Mouse (Mus musculus) midbrain, postnatal 0 days (tissue): Measurements from ENCODE around the gene Dpep1. TPM values are rescaled to one million over a fixed set of nuclear protein-coding genes. Genes with fewer than 3 reads are reported as not detected.

Source experiments
- ATAC-seq: fragments of 200-750 bp; cut with Nextera tagmentation; 2 replicates; pipeline ENCODE4 v1.8.0; 2017; ENCODE audit warnings: moderate number of reproducible peaks, mild to moderate bottlenecking, moderate TSS enrichment, moderate library complexity; ENCODE audit not compliant: low FRiP score
- DNase-seq: peaks from one replicate; pipeline ENCODE4 v3.0.0-alpha.2; 2015; ENCODE audit warnings: low spot score
- H3K27ac ChIP-seq: fragments of 300-500 bp; sonication (generic); 2 replicates; pipeline ENCODE4 v1.5.1; 2014; ENCODE audit warnings: low read depth, mild to moderate bottlenecking, low read length, mixed read lengths
- H3K27me3 ChIP-seq: fragments of 300-500 bp; sonication (generic); 2 replicates; pipeline ENCODE4 v1.6.1; 2014; ENCODE audit warnings: low read length, control low read depth, mixed read lengths; ENCODE audit not compliant: insufficient read depth
- H3K36me3 ChIP-seq: fragments of 300-500 bp; sonication (generic); 2 replicates; pipeline ENCODE4 v1.6.1; 2014; ENCODE audit warnings: low read length, control low read depth, mixed read lengths; ENCODE audit not compliant: insufficient read depth
- H3K4me1 ChIP-seq: fragments of 300-500 bp; sonication (generic); 2 replicates; pipeline ENCODE4 v1.6.1; 2014; ENCODE audit warnings: mild to moderate bottlenecking, control low read depth, antibody characterized with exemption, low read length, mixed read lengths; ENCODE audit not compliant: insufficient read depth
- H3K4me2 ChIP-seq: fragments of 300-500 bp; sonication (generic); 2 replicates; pipeline ENCODE4 v1.6.1; 2014; ENCODE audit warnings: low read depth, mild to moderate bottlenecking, low read length, mixed read lengths; ENCODE audit not compliant: poor library complexity, severe bottlenecking
- H3K4me3 ChIP-seq: fragments of 300-500 bp; sonication (generic); 2 replicates; pipeline ENCODE4 v1.5.1; 2014; ENCODE audit warnings: low read depth, mild to moderate bottlenecking, low read length, moderate library complexity
- H3K9ac ChIP-seq: fragments of 300-500 bp; sonication (generic); replicated peaks from 2 replicates; pipeline ENCODE4 v1.6.1; 2014; ENCODE audit warnings: mild to moderate bottlenecking, low read length, moderate library complexity, mixed read lengths; ENCODE audit not compliant: poor library complexity, severe bottlenecking
- H3K9me3 ChIP-seq: fragments of 300-500 bp; sonication (generic); 2 replicates; pipeline ENCODE4 v1.6.1; 2016; ENCODE audit warnings: low read length, control low read depth
- CTCF ChIP-seq: IDR thresholded peaks from 2 replicates; pipeline ENCODE4 v1.5.1; 2016; ENCODE audit warnings: antibody characterized with exemption, mild to moderate bottlenecking
- WGBS: fragments of 180-500 bp; shearing (Covaris S2); extraction: QIAGEN DNeasy Blood & Tissue Kit; methylation state at CpG from one replicate; pipeline ENCODE4 v1.1.7; 2014; 5-methylcytosine and 5-hydroxymethylcytosine counted together
- polyA plus RNA-seq: library from polyadenylated mRNA; unstranded; fragments of >200 nt; fragmentation: Nextera tagmentation; extraction: Ambion mirVana; gene quantifications from 2 replicates; pipeline ENCODE4 v1.2.1, GENCODE M21; 2015
- total RNA-seq: library from RNA; depleted of rRNA; stranded (reverse); fragments of >200 nt; gene quantifications from 2 replicates; pipeline ENCODE4 v1.2.3, GENCODE M21; 2014

The Dpep1 gene
- total and polyA plus RNA-seq, 2 experiments from 2014 or later = 0.11 to 0.60 TPM

DNA sequence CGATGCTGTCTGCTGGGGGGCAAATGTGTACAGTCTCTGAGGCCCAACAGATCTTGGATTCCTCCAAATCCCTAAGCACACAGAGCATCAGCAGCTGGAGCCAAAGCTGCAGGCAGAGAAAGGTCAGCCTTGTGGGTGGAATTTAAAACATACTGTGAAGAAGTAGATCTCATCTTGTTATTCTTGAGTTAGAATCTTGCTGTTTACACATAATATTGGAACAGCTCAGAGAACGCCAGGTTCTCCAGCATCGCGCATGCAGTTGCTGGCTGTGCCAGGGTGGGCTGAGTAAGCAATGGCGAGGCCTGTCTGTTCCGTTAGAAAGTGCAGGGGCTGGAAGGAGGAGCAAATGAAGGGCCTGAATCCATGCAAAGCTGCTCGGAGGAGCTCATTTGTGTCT, 39.7 kb upstream of the Dpep1 start:
- no peaks in the 10 kb centered on the region for H3K36me3 ChIP-seq
- H3K4me1 ChIP-seq = no peaks in the 10 kb centered on the region
- WGBS = 65% methylated on average over 7 of the region's 7 CpGs
- H3K9me3 ChIP-seq = no peaks in the 10 kb centered on the region
- no peak for DNase-seq
- no peaks in the 10 kb centered on the region for H3K27me3 ChIP-seq
- no peak overlapping the region for H3K9ac ChIP-seq
- no peak overlapping the region for H3K27ac ChIP-seq
- no peak overlapping the region for H3K4me2 ChIP-seq
- no peak overlapping the region for H3K4me3 ChIP-seq
- no peak for ATAC-seq
- TF ChIP-seq CTCF = no peak

DNA sequence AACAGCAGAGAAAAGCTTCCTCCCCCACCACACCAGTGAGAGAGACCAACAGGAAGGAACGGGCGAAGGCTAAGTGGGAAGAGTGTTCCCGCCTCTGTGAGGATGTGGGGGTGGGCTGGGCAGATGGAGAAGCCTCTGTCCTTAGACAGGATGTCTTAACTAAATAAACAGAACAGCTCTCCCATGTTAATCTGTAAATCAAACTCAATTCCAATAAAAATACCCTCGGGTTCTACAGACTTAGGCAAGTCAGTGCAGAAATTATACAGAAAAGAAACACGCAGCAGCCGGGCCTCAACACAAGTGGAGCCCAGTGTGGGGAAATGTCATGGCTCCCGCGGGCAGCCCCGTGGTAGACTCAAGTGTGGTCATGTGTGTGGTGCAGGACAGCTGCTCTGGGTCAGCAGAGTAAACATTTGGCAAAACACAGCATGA, 35.3 kb upstream of the Dpep1 start:
- Histone ChIP-seq H3K4me1 (no peaks in the 10 kb centered on the region), H3K4me2 (no peak overlapping the region), H3K4me3 (no peak overlapping the region), H3K9ac (no peak overlapping the region), H3K36me3 (no peaks in the 10 kb centered on the region), H3K9me3 (no peaks in the 10 kb centered on the region), H3K27me3 (no peaks in the 10 kb centered on the region), H3K27ac (no peak overlapping the region)
- ATAC-seq (no peak), DNase-seq (no peak)
- TF ChIP-seq CTCF = no peak
- WGBS = 75% methylated on average over 9 of the region's 9 CpGs

DNA sequence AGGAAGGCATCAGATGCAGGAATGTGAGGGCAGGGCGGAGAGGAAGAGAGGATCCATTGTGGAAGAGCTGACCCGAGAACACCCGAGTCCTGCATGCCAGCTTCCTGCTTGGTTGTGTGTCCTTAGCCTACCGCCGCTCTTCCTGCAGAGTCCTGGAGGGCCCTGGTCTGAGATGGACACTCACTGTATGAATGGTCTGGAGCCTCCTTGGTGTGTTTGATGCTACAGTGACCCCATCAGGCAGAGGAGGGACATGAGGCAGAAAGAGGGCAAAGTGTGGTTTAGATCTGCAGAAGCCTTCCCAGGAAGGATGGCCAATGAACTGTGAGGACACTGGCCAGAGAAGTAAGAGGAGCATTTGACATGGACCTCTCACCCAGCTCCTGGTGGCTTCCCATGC, 30.9 kb upstream of the Dpep1 start:
- no peak overlapping the region for H3K9ac ChIP-seq
- H3K9me3 ChIP-seq = no peaks in the 10 kb centered on the region
- peak; percentile 60 for TF ChIP-seq CTCF
- no peak overlapping the region for H3K4me3 ChIP-seq
- H3K27ac ChIP-seq = no peak overlapping the region
- WGBS = 83% methylated on average over 5 of the region's 5 CpGs
- DNase-seq = no peak
- H3K27me3 ChIP-seq = no peaks in the 10 kb centered on the region
- H3K4me1 ChIP-seq = no peaks in the 10 kb centered on the region
- no peak for ATAC-seq
- no peaks in the 10 kb centered on the region for H3K36me3 ChIP-seq
- H3K4me2 ChIP-seq = no peak overlapping the region

DNA sequence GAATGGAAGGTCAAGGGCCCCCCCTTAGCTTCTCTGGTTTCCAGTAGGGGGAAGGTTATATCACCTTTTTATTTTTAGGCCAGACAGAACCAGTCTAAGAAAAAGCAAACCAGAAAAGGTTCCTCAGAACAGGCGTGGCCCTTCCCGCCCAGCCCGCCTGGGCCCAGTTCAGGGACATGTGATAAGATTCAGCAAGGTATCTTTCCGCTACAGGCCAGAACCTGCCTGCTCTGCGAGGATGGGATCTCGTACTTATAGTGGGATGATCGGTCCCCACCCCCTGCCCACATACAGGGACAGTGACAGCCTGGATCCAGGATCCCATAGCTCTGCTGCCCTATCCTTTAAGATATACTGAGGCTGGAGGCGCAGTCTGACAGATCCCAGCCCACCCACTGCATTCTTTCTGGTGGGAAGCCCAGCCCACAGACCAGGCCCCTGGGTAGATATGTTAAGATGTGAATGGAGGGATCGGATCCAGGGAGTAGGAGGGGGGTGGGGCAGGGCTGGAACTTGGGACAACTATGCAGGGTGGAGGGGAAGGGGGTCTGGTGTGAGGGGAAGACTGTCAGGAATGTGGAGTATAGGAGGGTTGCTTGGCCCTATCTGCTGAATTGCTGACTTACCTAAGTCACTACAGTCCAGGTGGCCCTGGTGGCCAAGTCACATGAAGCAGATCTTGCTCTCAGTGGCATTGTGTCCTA, 29.8 kb upstream of the Dpep1 start:
- 79% methylated on average over 9 of the region's 9 CpGs for WGBS
- no peaks in the 10 kb centered on the region for H3K4me1 ChIP-seq
- no peak overlapping the region for H3K4me2 ChIP-seq
- H3K27me3 ChIP-seq = no peaks in the 10 kb centered on the region
- no peaks in the 10 kb centered on the region for H3K36me3 ChIP-seq
- DNase-seq (no peak), ATAC-seq (no peak)
- no peaks in the 10 kb centered on the region for H3K9me3 ChIP-seq
- no peak overlapping the region for H3K9ac ChIP-seq
- no peak for TF ChIP-seq CTCF
- H3K27ac ChIP-seq = no peak overlapping the region
- no peak overlapping the region for H3K4me3 ChIP-seq

DNA sequence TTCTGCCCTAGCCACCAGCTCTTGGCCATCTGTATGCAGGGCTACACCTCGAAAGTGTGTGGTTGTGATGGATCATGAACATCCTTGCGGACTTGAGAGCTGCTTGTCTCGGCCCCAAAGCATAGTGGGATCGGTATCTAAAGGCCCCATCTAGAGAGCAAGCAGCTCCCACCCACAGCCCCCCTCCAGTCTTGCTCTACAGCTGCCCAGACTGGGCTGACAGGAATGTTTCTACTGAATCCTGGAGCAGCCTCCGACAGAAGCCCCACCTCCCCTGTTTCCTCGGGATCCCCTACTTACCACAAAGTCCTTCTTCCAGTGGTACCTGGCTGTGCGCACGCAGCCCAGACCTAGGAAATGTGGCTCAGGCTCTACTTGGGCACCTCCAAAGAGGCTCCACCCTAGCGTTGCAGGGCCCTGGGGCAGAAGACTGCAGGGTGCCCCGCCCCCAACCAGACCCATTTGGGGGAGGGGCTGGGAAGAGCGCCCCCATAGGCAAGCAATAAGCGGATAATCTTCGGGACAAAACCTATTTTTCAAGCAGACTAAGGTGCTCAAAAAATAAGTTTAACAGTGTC, 28.1 kb upstream of the Dpep1 start, which contains the start of gene Sult5a1:
Sult5a1 (minus strand) TSS at position 428 of the 578 bp plus-strand sequence.
- no peaks in the 10 kb centered on the region for H3K4me1 ChIP-seq
- no peaks in the 10 kb centered on the region for H3K36me3 ChIP-seq
- H3K9me3 ChIP-seq = no peaks in the 10 kb centered on the region
- no peak within 1 kb of the TSS for H3K4me3 ChIP-seq
- WGBS = 34% methylated on average over 13 of the region's 13 CpGs
- ATAC-seq (no peak), DNase-seq (no peak)
- no peak within 1 kb of the TSS for H3K27ac ChIP-seq
- H3K9ac ChIP-seq = no peak within 1 kb of the TSS
- no peaks in the 10 kb centered on the region for H3K27me3 ChIP-seq
- TF ChIP-seq CTCF = peak; percentile 11; the same call in 1 of the 2 replicates
- H3K4me2 ChIP-seq = no peak within 1 kb of the TSS

DNA sequence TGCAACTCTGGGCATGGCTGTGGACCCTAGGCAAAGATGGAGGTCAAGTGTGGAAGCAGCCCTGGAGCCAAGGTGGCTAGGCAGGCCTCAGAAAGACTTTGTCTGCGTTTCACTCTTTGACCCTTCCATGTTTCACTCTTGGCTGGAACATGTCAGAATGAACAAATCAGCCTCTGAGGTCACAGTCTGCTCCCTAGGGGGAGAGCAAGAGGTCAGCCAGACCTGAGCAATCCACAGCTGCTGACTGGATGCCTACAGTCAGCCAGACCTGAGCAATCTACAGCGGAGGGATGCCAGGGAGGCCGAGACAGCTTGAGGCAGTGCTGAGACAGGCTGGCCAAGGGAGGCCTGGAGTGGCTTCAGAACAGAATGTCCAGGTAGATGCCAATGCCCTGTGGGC, 4.7 kb upstream of the Dpep1 start:
- DNase-seq = no peak
- WGBS = 74% methylated on average over 3 of the region's 3 CpGs
- Histone ChIP-seq H3K27ac (no peak overlapping the region), H3K4me3 (no peak overlapping the region), H3K4me1 (no peaks in the 10 kb centered on the region), H3K9ac (no peak overlapping the region), H3K4me2 (no peak overlapping the region), H3K36me3 (no peaks in the 10 kb centered on the region), H3K27me3 (no peaks in the 10 kb centered on the region), H3K9me3 (no peaks in the 10 kb centered on the region)
- TF ChIP-seq CTCF = no peak
- no peak for ATAC-seq
